8 mouse cellular contexts compared by ENCODE assay signal in genomic region chr12:3780405-3780891, GRCm38 (mm10). TPM values are rescaled to one million over a fixed set of nuclear protein-coding genes. Genes with fewer than 3 reads are reported as not detected.
DNase-seq lines count a peak whose midpoint lies in the region; ATAC-seq and TF ChIP-seq lines count a peak whose summit lies in the region.

No protein-coding gene starts in this region.

- no peak for TF ChIP-seq POLR2A in MEL (IDR thresholded peaks at IDR 0.05; ENCODE audit: control insufficient read depth in 1 of 2, insufficient read depth in 1 of 2, low read depth in 1 of 2, low read length in 2 of 2, poor library complexity in 1 of 2)
- TF ChIP-seq POLR2A in brain, embryonic 14.5 days (IDR thresholded peaks at IDR 0.05; ENCODE audit: borderline replicate concordance, extremely low read depth, insufficient read depth, insufficient read length, poor library complexity, severe bottlenecking) = no peak

- peaks cover 0 to 7% of the 10 kb centered on the region in 2 experiments; a peak in 2 of 4 replicates for H3K36me3 ChIP-seq in MEL (ENCODE audit: control insufficient read depth in 1 of 2, insufficient read depth in 2 of 2, low read length in 2 of 2)
- no peaks in the 10 kb centered on the region for H3K36me3 ChIP-seq in intestine, embryonic 14.5 days (ENCODE audit: control insufficient read depth, insufficient read depth, low read length)
- peaks cover 8% of the 10 kb centered on the region; the same call in 1 of the 2 replicates for H3K36me3 ChIP-seq in limb, embryonic 12.5 days
- no peaks in the 10 kb centered on the region for H3K36me3 ChIP-seq in midbrain, embryonic 11.5 days (ENCODE audit: control insufficient read depth, insufficient read depth, low read length)

- H3K4me2 ChIP-seq in intestine, embryonic 14.5 days (ENCODE audit: low read length) = peak overlapping the region; percentile 32; the same call in 1 of the 2 replicates
- 0 out of 2 replicates have a peak overlapping the region, but pooled peaks have one; percentile 21 for H3K4me2 ChIP-seq in limb, embryonic 12.5 days
- H3K4me2 ChIP-seq in midbrain, embryonic 11.5 days = no peak overlapping the region

- no peak overlapping the region for H3K27ac ChIP-seq in MEL (ENCODE audit: control insufficient read depth, low read depth, low read length)
- peak overlapping the region; percentile 96 for H3K27ac ChIP-seq in intestine, embryonic 14.5 days (ENCODE audit: low read depth)
- H3K27ac ChIP-seq in limb, embryonic 12.5 days = peak overlapping the region; percentile 85
- H3K27ac ChIP-seq in midbrain, embryonic 11.5 days (ENCODE audit: low read depth, low read length) = peak overlapping the region; percentile 49; the same call in 1 of the 2 replicates

- WGBS in intestine, embryonic 14.5 days = 5% methylated on average over 8 of the region's 8 CpGs
- WGBS in limb, embryonic 12.5 days = 16% methylated on average over 8 of the region's 8 CpGs
- WGBS in midbrain, embryonic 11.5 days = 10% methylated on average over 8 of the region's 8 CpGs

- H3K79me2 ChIP-seq in MEL (ENCODE audit: control insufficient read depth, insufficient read depth, low read length, poor library complexity) = no peaks in the 10 kb centered on the region

- H3K4me3 ChIP-seq in MEL (ENCODE audit: control insufficient read depth in 1 of 2, insufficient read depth in 1 of 2, low read depth in 2 of 2, low read length in 2 of 2) = no peak overlapping the region
- H3K4me3 ChIP-seq in intestine, embryonic 14.5 days (ENCODE audit: low read depth, low read length) = no peak overlapping the region
- no peak overlapping the region for H3K4me3 ChIP-seq in limb, embryonic 12.5 days (replicated peaks)
- H3K4me3 ChIP-seq in midbrain, embryonic 11.5 days (ENCODE audit: low read depth, low read length) = no peak overlapping the region

- TF ChIP-seq CTCF in MEL (IDR thresholded peaks at IDR 0.05 in 2 of 3, conservative IDR thresholded peaks at IDR 0.05 in 1 of 3; ENCODE audit: control insufficient read depth in 1 of 3, insufficient read depth in 1 of 3, low read depth in 2 of 3, low read length in 3 of 3, poor library complexity in 1 of 3, severe bottlenecking in 1 of 3) = no peak
- no peak for TF ChIP-seq CTCF in brain, embryonic 14.5 days (IDR thresholded peaks at IDR 0.05; ENCODE audit: borderline replicate concordance, extremely low read depth, insufficient read depth, insufficient read length)

- no peaks in the 10 kb centered on the region for H3K9me3 ChIP-seq in MEL (replicated peaks; ENCODE audit: insufficient read depth, low read length)
- no peaks in the 10 kb centered on the region for H3K9me3 ChIP-seq in intestine, embryonic 14.5 days (ENCODE audit: control insufficient read depth, low read length)
- H3K9me3 ChIP-seq in limb, embryonic 12.5 days = no peaks in the 10 kb centered on the region
- H3K9me3 ChIP-seq in midbrain, embryonic 11.5 days (ENCODE audit: control insufficient read depth, low read length) = no peaks in the 10 kb centered on the region

- ATAC-seq in intestine, embryonic 14.5 days (replicated peaks; ENCODE audit: low FRiP score, low TSS enrichment, low read depth) = peak; percentile 19
- peak; percentile 38; the same call in 1 of the 2 replicates for ATAC-seq in limb, embryonic 12.5 days (ENCODE audit: insufficient number of reproducible peaks, insufficient read depth, low FRiP score, low TSS enrichment, low read depth)
- ATAC-seq in midbrain, embryonic 11.5 days (ENCODE audit: low FRiP score) = peak; percentile 75
- ATAC-seq in cerebellum, adult (ENCODE audit: insufficient number of reproducible peaks, low FRiP score, low TSS enrichment) = no peak

- peaks cover 5 to 15% of the 10 kb centered on the region in 2 experiments; a peak in 3 of 4 replicates for H3K4me1 ChIP-seq in MEL (ENCODE audit: control insufficient read depth in 1 of 2, insufficient read depth in 2 of 2, low read length in 2 of 2)
- H3K4me1 ChIP-seq in intestine, embryonic 14.5 days (replicated peaks; ENCODE audit: control insufficient read depth, insufficient read depth, low read length) = peaks cover 67% of the 10 kb centered on the region
- H3K4me1 ChIP-seq in limb, embryonic 12.5 days (replicated peaks) = peaks cover 45% of the 10 kb centered on the region
- peaks cover 35% of the 10 kb centered on the region for H3K4me1 ChIP-seq in midbrain, embryonic 11.5 days (ENCODE audit: control insufficient read depth, insufficient read depth, low read length)

- H3K27me3 ChIP-seq in MEL (ENCODE audit: control insufficient read depth in 1 of 2, insufficient read depth in 2 of 2, low read length in 2 of 2) = no peaks in the 10 kb centered on the region
- no peaks in the 10 kb centered on the region for H3K27me3 ChIP-seq in intestine, embryonic 14.5 days (replicated peaks; ENCODE audit: control insufficient read depth, insufficient read depth, low read length)
- no peaks in the 10 kb centered on the region for H3K27me3 ChIP-seq in limb, embryonic 12.5 days
- H3K27me3 ChIP-seq in midbrain, embryonic 11.5 days (ENCODE audit: control insufficient read depth, insufficient read depth, low read length) = no peaks in the 10 kb centered on the region

- no peak for TF ChIP-seq RAD21 in MEL (IDR thresholded peaks at IDR 0.05; ENCODE audit: low read depth, low read length)

- no peak for TF ChIP-seq EP300 in MEL (IDR thresholded peaks at IDR 0.05; ENCODE audit: low read depth in 1 of 2, low read length in 2 of 2)

- DNase-seq in MEL (ENCODE audit: low read depth, low spot score) = peak; percentile 39
- DNase-seq in brain, embryonic 14.5 days (ENCODE audit: low read depth) = peak; percentile 61
- DNase-seq in gastrocnemius, postnatal 4 days (ENCODE audit: low spot score in 2 of 2) = peak; percentile 42 to 69
- peak; percentile 69 for DNase-seq in intestine, embryonic 14.5 days (ENCODE audit: low spot score)
- peak; percentile 92 for DNase-seq in midbrain, embryonic 11.5 days (ENCODE audit: low spot score, missing footprints)
- DNase-seq in spleen, postnatal 10 days (ENCODE audit: low spot score in 2 of 2) = peak; percentile 32 to 74

- H3K9ac ChIP-seq in MEL (ENCODE audit: control insufficient read depth, low read depth, low read length, poor library complexity, severe bottlenecking) = no peak overlapping the region
- 0 out of 2 replicates have a peak overlapping the region, but pooled peaks have one; percentile 11 for H3K9ac ChIP-seq in intestine, embryonic 14.5 days (ENCODE audit: low read length)
- no peak overlapping the region for H3K9ac ChIP-seq in limb, embryonic 12.5 days (replicated peaks)
- no peak overlapping the region for H3K9ac ChIP-seq in midbrain, embryonic 11.5 days (ENCODE audit: low read length)

TF ChIP-seq in MEL, 35 proteins besides CTCF, POLR2A, EP300 and RAD21:
- TF ChIP-seq USF2 (IDR thresholded peaks at IDR 0.05; ENCODE audit: borderline replicate concordance in 1 of 2, insufficient read depth in 1 of 2, low read depth in 1 of 2, low read length in 2 of 2) (no peak), UBTF (IDR thresholded peaks at IDR 0.05; ENCODE audit: borderline replicate concordance, insufficient read depth, low read depth, low read length) (no peak), E2F4 (IDR thresholded peaks at IDR 0.05; ENCODE audit: borderline replicate concordance, low read depth, low read length) (no peak), TAL1 (IDR thresholded peaks at IDR 0.05; ENCODE audit: low read length) (no peak), GABPA (IDR thresholded peaks at IDR 0.05; ENCODE audit: low read depth, low read length) (no peak), MAFK (IDR thresholded peaks at IDR 0.05; ENCODE audit: borderline replicate concordance, low read depth, low read length) (no peak), MXI1 (IDR thresholded peaks at IDR 0.05; ENCODE audit: low read depth, low read length) (peak; percentile 55; the same call in 1 of the 2 replicates), MAX (IDR thresholded peaks at IDR 0.05; ENCODE audit: low read length) (peak; percentile 46; the same call in 1 of the 2 replicates), ZKSCAN1 (IDR thresholded peaks at IDR 0.05; ENCODE audit: low read depth, low read length) (no peak), ZNF384 (IDR thresholded peaks at IDR 0.05; ENCODE audit: low read depth, low read length) (no peak), USF1 (IDR thresholded peaks at IDR 0.05; ENCODE audit: low read depth, low read length) (peak; percentile 40)

RNA-seq across cellular contexts. Expression of gene Dnmt3a, which starts 25.4 kb away (rescaled TPM):
- 15.4 and 15.9 TPM in 2 replicates for total RNA-seq in MEL (2012; rRNA removed)
- 10 to 100 TPM in 1 of 2 experiments, not detected in 1; 34.4 TPM for polyA plus RNA-seq in MEL (2012; ENCODE audit: insufficient read depth in 1 of 2, insufficient read length in 2 of 2, low read depth in 1 of 2, low replicate concordance in 2 of 2, missing spikeins in 1 of 2)
- polyA plus RNA-seq in brain, embryonic 14.5 days (2012; rRNA removed) = 36.2 and 54.8 TPM in 2 replicates
- 100 to 1,000 TPM; 155 to 169 TPM for total RNA-seq in gastrocnemius, postnatal 4 days (2021)
- polyA plus RNA-seq in intestine, embryonic 14.5 days (2014; fragmentation: Nextera tagmentation; extraction: Ambion mirVana) = 63.4 and 69.3 TPM in 2 replicates
- polyA plus RNA-seq in limb, embryonic 12.5 days (2016; fragmentation: Nextera tagmentation; extraction: Ambion mirVana) = 260 and 282 TPM in 2 replicates
- 49.6 and 56.5 TPM in 2 replicates for polyA plus RNA-seq in midbrain, embryonic 11.5 days (2014; fragmentation: Nextera tagmentation; extraction: Ambion mirVana)

Comparison
In these comparisons a context has a peak if more than half of its experiments do, and no peak if none do; other contexts are left out.
1. DNase-seq: peak in every context shown above with its lines; median percentile 92 in midbrain, embryonic 11.5 days; 69 in intestine, embryonic 14.5 days; 61 in brain, embryonic 14.5 days; 56 in gastrocnemius, postnatal 4 days; 53 in spleen, postnatal 10 days; 39 in MEL.